In genomic region chr3:96248141-96249033, GRCm38 (mm10) we compare ENCODE assay signal across 10 mouse cellular contexts. TPM values are rescaled to one million over a fixed set of nuclear protein-coding genes. Genes with fewer than 3 reads are reported as not detected.
A peak's percentile ranks its signal among the peaks of the same experiment; 100 is the strongest.
DNase-seq lines count a peak whose midpoint lies in the region; ATAC-seq and TF ChIP-seq lines count a peak whose summit lies in the region.
"Had no signal": no experiment of that assay in that cellular context is flagged by ENCODE, and none has a peak within 500 bp of the region (broad histone marks: within the 10 kb centered on the region; RNA-seq: fewer than 3 reads in every experiment).

No protein-coding gene starts in this region.

- peak overlapping the region; percentile 27 for H3K4me2 ChIP-seq in heart, embryonic 12.5 days
- H3K4me2 ChIP-seq in forebrain, embryonic 14.5 days (ENCODE audit: low read length): peak overlapping the region; percentile 40
- peak overlapping the region; percentile 76 for H3K4me2 ChIP-seq in liver, embryonic 14.5 days (ENCODE audit: low read depth)

- no peak for ATAC-seq in heart, embryonic 12.5 days (ENCODE audit: insufficient number of reproducible peaks, low FRiP score)
- no peak for ATAC-seq in forebrain, embryonic 14.5 days
- ATAC-seq in liver, embryonic 14.5 days (ENCODE audit: insufficient read depth): no peak
- no peak for ATAC-seq in monocyte, adult 5-6 weeks (replicated peaks; ENCODE audit: insufficient number of reproducible peaks, low FRiP score, low TSS enrichment, poor library complexity, severe bottlenecking)

- H3K27ac ChIP-seq in heart, embryonic 12.5 days (ENCODE audit: poor library complexity, severe bottlenecking): no peak overlapping the region
- no peak overlapping the region for H3K27ac ChIP-seq in forebrain, embryonic 14.5 days (ENCODE audit: low read depth, low read length)
- H3K27ac ChIP-seq in liver, embryonic 14.5 days: peak overlapping the region; percentile 94

- H3K9ac ChIP-seq in heart, embryonic 12.5 days: no peak overlapping the region
- H3K9ac ChIP-seq in forebrain, embryonic 14.5 days (ENCODE audit: low read length): peak overlapping the region; percentile 67
- H3K9ac ChIP-seq in liver, embryonic 14.5 days (replicated peaks): peak overlapping the region; percentile 96

- H3ac ChIP-seq in C2C12 (ENCODE audit: control insufficient read depth, insufficient read length, low read depth): peak overlapping the region; percentile 35

- no peaks in the 10 kb centered on the region for H3K36me3 ChIP-seq in heart, embryonic 12.5 days
- no peaks in the 10 kb centered on the region for H3K36me3 ChIP-seq in C2C12 (ENCODE audit: control insufficient read depth, insufficient read depth)
- H3K36me3 ChIP-seq in forebrain, embryonic 14.5 days (ENCODE audit: control insufficient read depth, insufficient read depth, low read length): no peaks in the 10 kb centered on the region
- H3K36me3 ChIP-seq in liver, embryonic 14.5 days (replicated peaks; ENCODE audit: control insufficient read depth, insufficient read depth, low read depth): no peaks in the 10 kb centered on the region

- H3K79me3 ChIP-seq in C2C12 (ENCODE audit: low read depth): peaks cover 2% of the 10 kb centered on the region

- DNase-seq in heart, postnatal 14 days: no peak
- DNase-seq in forebrain, embryonic 14.5 days (ENCODE audit: low spot score): no peak
- DNase-seq in liver, embryonic 14.5 days (ENCODE audit: low read depth in 3 of 3, low spot score in 3 of 3): peak in 1 of 3 experiments; percentile 61
- no peak for DNase-seq in thymus, postnatal 25 days
- DNase-seq in gastrocnemius, adult 8-10 months (ENCODE audit: low spot score in 2 of 2): no peak
- DNase-seq: lung, adult 18-20 months; spleen, adult 18-20 months had no signal

- H3K27me3 ChIP-seq in heart, embryonic 12.5 days (replicated peaks): no peaks in the 10 kb centered on the region
- no peaks in the 10 kb centered on the region for H3K27me3 ChIP-seq in C2C12 (ENCODE audit: control insufficient read depth, insufficient read depth, insufficient read length)
- no peaks in the 10 kb centered on the region for H3K27me3 ChIP-seq in forebrain, embryonic 14.5 days (replicated peaks; ENCODE audit: control insufficient read depth, insufficient read depth, low read length)
- H3K27me3 ChIP-seq in liver, embryonic 14.5 days (ENCODE audit: control insufficient read depth, insufficient read depth, low read length): no peaks in the 10 kb centered on the region

- peaks cover 35% of the 10 kb centered on the region for H3K4me1 ChIP-seq in heart, embryonic 12.5 days (replicated peaks)
- peaks cover 14% of the 10 kb centered on the region; the same call in 1 of the 2 replicates for H3K4me1 ChIP-seq in forebrain, embryonic 14.5 days (ENCODE audit: control insufficient read depth, insufficient read depth, low read length)
- H3K4me1 ChIP-seq in liver, embryonic 14.5 days (replicated peaks; ENCODE audit: control insufficient read depth in 2 of 2, insufficient read depth in 2 of 2, low read length in 1 of 2): peaks cover 30 to 39% of the 10 kb centered on the region in 2 experiments

- peak overlapping the region; percentile 48 for H3K4me3 ChIP-seq in heart, embryonic 12.5 days
- peak overlapping the region; percentile 25 for H3K4me3 ChIP-seq in C2C12 (ENCODE audit: insufficient read depth, poor library complexity, severe bottlenecking)
- H3K4me3 ChIP-seq in forebrain, embryonic 14.5 days (ENCODE audit: low read depth, low read length): peak overlapping the region; percentile 34
- H3K4me3 ChIP-seq in liver, embryonic 14.5 days (ENCODE audit: insufficient read depth in 1 of 2, low read depth in 2 of 2, low read length in 2 of 2): peak overlapping the region; percentile 72 to 74

- no peaks in the 10 kb centered on the region for H3K9me3 ChIP-seq in heart, embryonic 12.5 days (replicated peaks)
- no peaks in the 10 kb centered on the region for H3K9me3 ChIP-seq in forebrain, embryonic 14.5 days (replicated peaks; ENCODE audit: control insufficient read depth, low read length)
- H3K9me3 ChIP-seq in liver, embryonic 14.5 days (ENCODE audit: control insufficient read depth, low read length): no peaks in the 10 kb centered on the region

- TF ChIP-seq CTCF in C2C12 (IDR thresholded peaks at IDR 0.05; ENCODE audit: control insufficient read depth, insufficient read depth, insufficient read length): no peak
- no peak for TF ChIP-seq CTCF in liver, embryonic 14.5 days (IDR thresholded peaks at IDR 0.05; ENCODE audit: low read depth)

- WGBS in heart, embryonic 12.5 days: 47% methylated on average over 6 of the region's 6 CpGs
- WGBS in forebrain, embryonic 14.5 days: 54% methylated on average over 6 of the region's 6 CpGs
- WGBS in liver, embryonic 14.5 days (ENCODE audit: insufficient replicate concordance): 41% methylated on average over 6 of the region's 6 CpGs

- no peak for TF ChIP-seq EP300 in liver, embryonic 14.5 days (IDR thresholded peaks at IDR 0.05; ENCODE audit: low read depth)

- intact Hi-C loops in heart, postnatal 14 days (cut with DNase I): no loop called here

- H3K79me2 ChIP-seq in C2C12 (ENCODE audit: control insufficient read depth, insufficient read depth): no peaks in the 10 kb centered on the region

TF ChIP-seq in C2C12, 6 proteins besides CTCF, POLR2A, EP300 and RAD21:
- TF ChIP-seq USF1 (IDR thresholded peaks at IDR 0.05; ENCODE audit: low read depth): no peak
- TF ChIP-seq CEBPB (IDR thresholded peaks at IDR 0.05; ENCODE audit: low read depth): no peak
- no peak for TF ChIP-seq MAX (IDR thresholded peaks at IDR 0.05)
- no peak for TF ChIP-seq MYOD1 (IDR thresholded peaks at IDR 0.05; ENCODE audit: control insufficient read depth, insufficient read length, low read depth)
- TF ChIP-seq MYOG (IDR thresholded peaks at IDR 0.05; ENCODE audit: control insufficient read depth, extremely low read depth, insufficient read length): no peak

RNA-seq across cellular contexts. Expression of gene Hist2h3c1, which starts 1.9 kb away (rescaled TPM):
- 0.64 and 1.4 TPM in 2 replicates for polyA plus RNA-seq in heart, embryonic 12.5 days (2016; fragmentation: Nextera tagmentation; extraction: Ambion mirVana)
- 1 to 10 TPM in 1 of 2 experiments, not detected in 1; 1.1 TPM for total RNA-seq in heart, postnatal 14 days (2021)
- 0.32 TPM for polyA plus RNA-seq in C2C12 (2012; fragmentation: generic; extraction: Trizol)
- polyA plus RNA-seq in forebrain, embryonic 14.5 days (2014; fragmentation: Nextera tagmentation; extraction: Ambion mirVana): 0.85 TPM in 1 of 2 replicates, not detected in the other
- 2.4 and 3.6 TPM in 2 replicates for polyA plus RNA-seq in liver, embryonic 14.5 days (2012; rRNA removed)
- polyA plus RNA-seq in liver, embryonic 14.5 days (2014; fragmentation: Nextera tagmentation; extraction: Ambion mirVana): 2.6 and 5.7 TPM in 2 replicates
- total RNA-seq in monocyte, adult 5-6 weeks (2017): not detected in 3 replicates
- total RNA-seq in gastrocnemius, adult 8-10 months (2022): not detected

RNA-seq across cellular contexts. Expression of gene Hist2h2aa1, which starts 3.1 kb away (rescaled TPM):
- 6.2 and 12.7 TPM in 2 replicates for polyA plus RNA-seq in heart, embryonic 12.5 days (2016; fragmentation: Nextera tagmentation; extraction: Ambion mirVana)
- total RNA-seq in heart, postnatal 14 days (2021): 10 to 100 TPM; 13.0 to 17.3 TPM
- polyA plus RNA-seq in C2C12 (2012; fragmentation: generic; extraction: Trizol): not detected
- 23.1 and 35.7 TPM in 2 replicates for polyA plus RNA-seq in forebrain, embryonic 14.5 days (2014; fragmentation: Nextera tagmentation; extraction: Ambion mirVana)
- 45.7 and 46.3 TPM in 2 replicates for polyA plus RNA-seq in liver, embryonic 14.5 days (2012; rRNA removed)
- 32.0 TPM in 2 replicates for polyA plus RNA-seq in liver, embryonic 14.5 days (2014; fragmentation: Nextera tagmentation; extraction: Ambion mirVana)
- total RNA-seq in monocyte, adult 5-6 weeks (2017): 960 to 1,517 TPM (median 1,455 TPM) in 3 replicates
- total RNA-seq in gastrocnemius, adult 8-10 months (2022): 1 to 10 TPM in 3 of 4 experiments, not detected in 1; 2.7 to 5.0 (median 4.8) TPM

RNA-seq across cellular contexts. Expression of gene Hist2h2aa2, which starts 8.3 kb away (rescaled TPM):
- polyA plus RNA-seq in heart, embryonic 12.5 days (2016; fragmentation: Nextera tagmentation; extraction: Ambion mirVana): 38.3 and 41.2 TPM in 2 replicates
- 100 to 1,000 TPM; 357 to 468 TPM for total RNA-seq in heart, postnatal 14 days (2021)
- 20.3 TPM for polyA plus RNA-seq in C2C12 (2012; fragmentation: generic; extraction: Trizol)
- polyA plus RNA-seq in forebrain, embryonic 14.5 days (2014; fragmentation: Nextera tagmentation; extraction: Ambion mirVana): 58.1 and 74.2 TPM in 2 replicates
- polyA plus RNA-seq in liver, embryonic 14.5 days (2012; rRNA removed): 32.9 and 34.5 TPM in 2 replicates
- polyA plus RNA-seq in liver, embryonic 14.5 days (2014; fragmentation: Nextera tagmentation; extraction: Ambion mirVana): 34.2 and 39.0 TPM in 2 replicates
- 492 to 498 TPM (median 493 TPM) in 3 replicates for total RNA-seq in monocyte, adult 5-6 weeks (2017)
- total RNA-seq in gastrocnemius, adult 8-10 months (2022): 100 to 1,000 TPM; 141 to 187 (median 153) TPM

RNA-seq across cellular contexts. Expression of gene Hist2h3c2, which starts 9.5 kb away (rescaled TPM):
- polyA plus RNA-seq in heart, embryonic 12.5 days (2016; fragmentation: Nextera tagmentation; extraction: Ambion mirVana): 2.5 and 3.7 TPM in 2 replicates
- 10 to 100 TPM; 22.1 to 48.5 TPM for total RNA-seq in heart, postnatal 14 days (2021)
- 5.1 TPM for polyA plus RNA-seq in C2C12 (2012; fragmentation: generic; extraction: Trizol)
- polyA plus RNA-seq in forebrain, embryonic 14.5 days (2014; fragmentation: Nextera tagmentation; extraction: Ambion mirVana): 5.2 and 9.1 TPM in 2 replicates
- 91.6 and 122 TPM in 2 replicates for polyA plus RNA-seq in liver, embryonic 14.5 days (2012; rRNA removed)
- polyA plus RNA-seq in liver, embryonic 14.5 days (2014; fragmentation: Nextera tagmentation; extraction: Ambion mirVana): 13.6 and 14.6 TPM in 2 replicates
- total RNA-seq in monocyte, adult 5-6 weeks (2017): 1.5 to 1.6 TPM in 2 of 3 replicates, not detected in the other
- total RNA-seq in gastrocnemius, adult 8-10 months (2022): 1 to 10 TPM; 2.6 to 7.1 (median 4.9) TPM

RNA-seq across cellular contexts. Expression of gene Hist2h4, which starts 14.7 kb away (rescaled TPM):
- polyA plus RNA-seq in heart, embryonic 12.5 days (2016; fragmentation: Nextera tagmentation; extraction: Ambion mirVana): 3.2 and 3.7 TPM in 2 replicates
- total RNA-seq in heart, postnatal 14 days (2021): 10 to 100 TPM; 26.0 to 42.3 TPM
- polyA plus RNA-seq in C2C12 (2012; fragmentation: generic; extraction: Trizol): 0.89 TPM
- polyA plus RNA-seq in forebrain, embryonic 14.5 days (2014; fragmentation: Nextera tagmentation; extraction: Ambion mirVana): 3.8 and 8.1 TPM in 2 replicates
- 12.2 and 16.3 TPM in 2 replicates for polyA plus RNA-seq in liver, embryonic 14.5 days (2012; rRNA removed)
- polyA plus RNA-seq in liver, embryonic 14.5 days (2014; fragmentation: Nextera tagmentation; extraction: Ambion mirVana): 15.1 TPM in 2 replicates
- 9.6 to 40.3 TPM (median 12.9 TPM) in 3 replicates for total RNA-seq in monocyte, adult 5-6 weeks (2017)
- total RNA-seq in gastrocnemius, adult 8-10 months (2022): 1 to 10 TPM; 5.6 to 8.2 (median 6.8) TPM
